Mouse (Mus musculus): Measurements from ENCODE around the gene Stab2. TPM values are rescaled to one million over a fixed set of nuclear protein-coding genes. Genes with fewer than 3 reads are reported as not detected.

Gene Stab2
- polyA plus RNA-seq, 1 experiment from 2014 or later = 9.8 TPM

- Histone ChIP-seq H3K9ac (ENCODE audit: low read length) (no peak overlapping the region), H3K9me3 (ENCODE audit: control insufficient read depth, low read length) (no peaks in the 10 kb centered on the region)
- WGBS = 41% methylated on average over 6 of the region's 6 CpGs
These were observed 73.4 kb downstream of the Stab2 start for GRCm38 (mm10) chr10:86934376-86934775.

GRCm38 (mm10) chr10:86933906-86934305 lies 73.9 kb downstream of the Stab2 start:
- Histone ChIP-seq H3K4me1 (replicated peaks; ENCODE audit: control insufficient read depth, insufficient read depth, low read length) (no peaks in the 10 kb centered on the region), H3K4me3 (ENCODE audit: low read length) (no peak overlapping the region), H3K9me3 (ENCODE audit: control insufficient read depth, low read length) (no peaks in the 10 kb centered on the region), H3K36me3 (ENCODE audit: control insufficient read depth, insufficient read depth, low read length) (no peaks in the 10 kb centered on the region), H3K4me2 (ENCODE audit: low read depth, low read length) (no peak overlapping the region), H3K27me3 (ENCODE audit: control insufficient read depth, insufficient read depth, low read depth, low read length) (no peaks in the 10 kb centered on the region), H3K9ac (ENCODE audit: low read length) (no peak overlapping the region), H3K27ac (ENCODE audit: low read length) (no peak overlapping the region)
- WGBS = 32% methylated on average over 3 of the region's 3 CpGs
- peak; percentile 58 for ATAC-seq (ENCODE audit: low read depth)

More at GRCm38 (mm10) chr10:86934376-86934775, 73.4 kb downstream of the Stab2 start:
- Histone ChIP-seq H3K4me2 (ENCODE audit: low read depth, low read length) (no peak overlapping the region), H3K4me1 (replicated peaks; ENCODE audit: control insufficient read depth, insufficient read depth, low read length) (no peaks in the 10 kb centered on the region), H3K4me3 (ENCODE audit: low read length) (no peak overlapping the region), H3K27ac (ENCODE audit: low read length) (no peak overlapping the region), H3K36me3 (ENCODE audit: control insufficient read depth, insufficient read depth, low read length) (no peaks in the 10 kb centered on the region), H3K27me3 (ENCODE audit: control insufficient read depth, insufficient read depth, low read depth, low read length) (no peaks in the 10 kb centered on the region)
- ATAC-seq (ENCODE audit: low read depth) = no peak

- H3K27me3 ChIP-seq (ENCODE audit: control insufficient read depth, insufficient read depth, low read depth, low read length) = no peaks in the 10 kb centered on the region
- peak; percentile 81 for ATAC-seq (ENCODE audit: low read depth)
- 36% methylated on average over 9 of the region's 9 CpGs for WGBS
- H3K9ac ChIP-seq (ENCODE audit: low read length) = no peak overlapping the region; the same call in 1 of the 2 replicates
- no peaks in the 10 kb centered on the region for H3K9me3 ChIP-seq (ENCODE audit: control insufficient read depth, low read length)
- H3K36me3 ChIP-seq (ENCODE audit: control insufficient read depth, insufficient read depth, low read length) = no peaks in the 10 kb centered on the region
- no peak overlapping the region for H3K4me2 ChIP-seq (ENCODE audit: low read depth, low read length)
- H3K4me3 ChIP-seq (ENCODE audit: low read length) = no peak overlapping the region
- no peaks in the 10 kb centered on the region for H3K4me1 ChIP-seq (replicated peaks; ENCODE audit: control insufficient read depth, insufficient read depth, low read length)
- H3K27ac ChIP-seq (ENCODE audit: low read length) = no peak overlapping the region
These were observed 74.6 kb downstream of the Stab2 start for GRCm38 (mm10) chr10:86933180-86933695.

GRCm38 (mm10) chr10:86923602-86924001 lies 84.2 kb downstream of the Stab2 start:
- 84% methylated on average over 1 of the region's 1 CpGs for WGBS
- H3K27me3 ChIP-seq (ENCODE audit: control insufficient read depth, insufficient read depth, low read depth, low read length) = no peaks in the 10 kb centered on the region
- H3K27ac ChIP-seq (ENCODE audit: low read length) = no peak overlapping the region
- no peaks in the 10 kb centered on the region for H3K4me1 ChIP-seq (replicated peaks; ENCODE audit: control insufficient read depth, insufficient read depth, low read length)
- H3K9ac ChIP-seq (ENCODE audit: low read length) = no peak overlapping the region
- H3K9me3 ChIP-seq (ENCODE audit: control insufficient read depth, low read length) = no peaks in the 10 kb centered on the region
- no peak overlapping the region for H3K4me2 ChIP-seq (ENCODE audit: low read depth, low read length)
- ATAC-seq (ENCODE audit: low read depth) = no peak
- no peak overlapping the region for H3K4me3 ChIP-seq (ENCODE audit: low read length)
- no peaks in the 10 kb centered on the region for H3K36me3 ChIP-seq (ENCODE audit: control insufficient read depth, insufficient read depth, low read length)

GRCm38 (mm10) chr10:86915595-86915994 lies 92.2 kb downstream of the Stab2 start:
- Histone ChIP-seq H3K36me3 (ENCODE audit: control insufficient read depth, insufficient read depth, low read length) (no peaks in the 10 kb centered on the region), H3K9ac (ENCODE audit: low read length) (no peak overlapping the region), H3K4me3 (ENCODE audit: low read length) (no peak overlapping the region), H3K27ac (ENCODE audit: low read length) (no peak overlapping the region), H3K27me3 (ENCODE audit: control insufficient read depth, insufficient read depth, low read depth, low read length) (no peaks in the 10 kb centered on the region), H3K4me2 (ENCODE audit: low read depth, low read length) (no peak overlapping the region), H3K9me3 (ENCODE audit: control insufficient read depth, low read length) (no peaks in the 10 kb centered on the region; the same call in 1 of the 2 replicates), H3K4me1 (replicated peaks; ENCODE audit: control insufficient read depth, insufficient read depth, low read length) (no peaks in the 10 kb centered on the region)
- ATAC-seq (ENCODE audit: low read depth) = no peak

- H3K4me3 ChIP-seq (ENCODE audit: low read length) = no peak overlapping the region
- ATAC-seq (ENCODE audit: low read depth) = no peak
- H3K9ac ChIP-seq (ENCODE audit: low read length) = no peak overlapping the region
- no peaks in the 10 kb centered on the region for H3K27me3 ChIP-seq (ENCODE audit: control insufficient read depth, insufficient read depth, low read depth, low read length)
- H3K4me1 ChIP-seq (replicated peaks; ENCODE audit: control insufficient read depth, insufficient read depth, low read length) = no peaks in the 10 kb centered on the region
- H3K4me2 ChIP-seq (ENCODE audit: low read depth, low read length) = no peak overlapping the region
- no peak overlapping the region for H3K27ac ChIP-seq (ENCODE audit: low read length)
- no peaks in the 10 kb centered on the region for H3K9me3 ChIP-seq (ENCODE audit: control insufficient read depth, low read length)
- H3K36me3 ChIP-seq (ENCODE audit: control insufficient read depth, insufficient read depth, low read length) = no peaks in the 10 kb centered on the region
- 91% methylated on average over 18 of the region's 18 CpGs for WGBS
These were observed 99.3 kb downstream of the Stab2 start for GRCm38 (mm10) chr10:86908562-86908961.

GRCm38 (mm10) chr10:86907043-86907442 lies 100.8 kb downstream of the Stab2 start:
- H3K36me3 ChIP-seq (ENCODE audit: control insufficient read depth, insufficient read depth, low read length) = no peaks in the 10 kb centered on the region
- WGBS = 73% methylated on average over 6 of the region's 6 CpGs

GRCm38 (mm10) chr10:86895531-86895930 lies 112.3 kb downstream of the Stab2 start:
- H3K4me1 ChIP-seq (replicated peaks; ENCODE audit: control insufficient read depth, insufficient read depth, low read length) = no peaks in the 10 kb centered on the region
- H3K27ac ChIP-seq (ENCODE audit: low read length) = no peak overlapping the region
- 47% methylated on average over 2 of the region's 2 CpGs for whole genome bisulfite sequencing
- H3K9ac ChIP-seq (ENCODE audit: low read length) = no peak overlapping the region
- no peaks in the 10 kb centered on the region for H3K27me3 ChIP-seq (ENCODE audit: control insufficient read depth, insufficient read depth, low read depth, low read length)
- no peak for ATAC-seq (ENCODE audit: low read depth)
- no peak overlapping the region for H3K4me2 ChIP-seq (ENCODE audit: low read depth, low read length)
- H3K4me3 ChIP-seq (ENCODE audit: low read length) = no peak overlapping the region
- no peaks in the 10 kb centered on the region for H3K36me3 ChIP-seq (ENCODE audit: control insufficient read depth, insufficient read depth, low read length)
- H3K9me3 ChIP-seq (ENCODE audit: control insufficient read depth, low read length) = no peaks in the 10 kb centered on the region

More at GRCm38 (mm10) chr10:86907043-86907442, 100.8 kb downstream of the Stab2 start:
- H3K9me3 ChIP-seq (ENCODE audit: control insufficient read depth, low read length) = no peaks in the 10 kb centered on the region
- no peak overlapping the region for H3K27ac ChIP-seq (ENCODE audit: low read length)
- H3K4me1 ChIP-seq (replicated peaks; ENCODE audit: control insufficient read depth, insufficient read depth, low read length) = no peaks in the 10 kb centered on the region
- H3K4me3 ChIP-seq (ENCODE audit: low read length) = no peak overlapping the region
- ATAC-seq (ENCODE audit: low read depth) = no peak
- no peak overlapping the region for H3K9ac ChIP-seq (ENCODE audit: low read length)
- no peak overlapping the region for H3K4me2 ChIP-seq (ENCODE audit: low read depth, low read length)
- no peaks in the 10 kb centered on the region for H3K27me3 ChIP-seq (ENCODE audit: control insufficient read depth, insufficient read depth, low read depth, low read length)

- Histone ChIP-seq H3K27me3 (ENCODE audit: control insufficient read depth, insufficient read depth, low read depth, low read length) (no peaks in the 10 kb centered on the region), H3K27ac (ENCODE audit: low read length) (no peak overlapping the region), H3K9me3 (ENCODE audit: control insufficient read depth, low read length) (no peaks in the 10 kb centered on the region), H3K4me3 (ENCODE audit: low read length) (no peak overlapping the region), H3K9ac (ENCODE audit: low read length) (no peak overlapping the region), H3K36me3 (ENCODE audit: control insufficient read depth, insufficient read depth, low read length) (no peaks in the 10 kb centered on the region), H3K4me2 (ENCODE audit: low read depth, low read length) (no peak overlapping the region), H3K4me1 (replicated peaks; ENCODE audit: control insufficient read depth, insufficient read depth, low read length) (no peaks in the 10 kb centered on the region)
- WGBS = 94% methylated on average over 1 of the region's 1 CpGs
- ATAC-seq (ENCODE audit: low read depth) = no peak
These were observed 116.8 kb downstream of the Stab2 start for GRCm38 (mm10) chr10:86891066-86891465.
